Mouse (Mus musculus): Measurements from ENCODE around the gene Cygb.
"Not testable (repeated sequence)": the region's sequence is repeated elsewhere in the genome, so short reads cannot be mapped to it uniquely, and the experiment has no call there.

Cygb gene

DNA sequence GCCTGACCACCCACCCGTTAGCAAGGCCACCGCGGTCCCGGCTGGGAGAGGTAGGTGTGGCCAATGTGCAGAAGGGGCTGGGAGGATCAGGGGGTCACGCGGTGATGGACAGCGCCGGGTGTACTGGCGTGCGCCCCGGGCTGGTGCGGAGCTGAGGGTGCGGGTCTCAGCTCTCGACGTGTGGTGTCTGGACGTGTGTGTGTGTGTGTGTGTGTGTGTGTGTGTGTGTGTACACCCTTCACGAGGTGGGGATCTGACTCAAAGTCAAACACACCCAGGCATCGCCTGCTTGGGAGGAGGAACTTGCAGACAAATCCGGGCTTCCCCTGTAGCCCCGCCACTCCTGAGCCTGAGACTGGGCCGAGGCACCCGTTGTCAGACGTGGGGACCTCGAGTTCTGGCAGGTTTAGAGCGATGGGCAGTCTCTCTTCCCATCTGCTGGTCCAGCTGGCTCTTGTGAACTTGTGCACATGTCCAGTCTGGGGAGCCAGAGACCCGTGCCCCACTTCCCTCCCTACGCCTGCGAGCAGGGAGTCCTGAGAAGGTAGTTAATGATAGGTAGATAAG is at the start of gene Cygb:
Gene Cygb, minus strand, starts transcription at position 59 of the 567 bp plus-strand sequence.
- in situ Hi-C loops (cut with MboI, MseI): no loop called here

DNA sequence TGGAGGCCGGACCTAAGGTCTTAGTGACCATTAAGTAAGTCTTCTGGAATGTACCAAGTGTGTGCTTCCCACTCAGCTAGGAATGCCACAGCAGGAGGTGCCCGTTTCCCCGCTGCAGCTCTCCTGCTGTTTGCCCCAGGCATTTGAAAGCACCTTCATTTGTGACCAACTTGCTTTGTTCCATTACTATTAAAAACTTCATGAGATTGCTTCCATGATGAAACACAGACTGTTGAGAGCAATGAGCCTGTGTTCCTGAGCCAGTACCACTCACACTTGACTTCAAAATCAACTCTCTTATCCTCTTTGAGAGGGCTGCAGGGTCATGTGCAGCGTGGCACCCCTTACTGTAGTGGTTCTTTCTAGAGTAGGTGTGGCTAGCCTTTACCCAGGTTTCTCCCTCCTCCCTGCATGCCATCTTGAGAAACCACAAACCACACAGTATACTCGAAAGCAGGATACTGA is 47.3 kb upstream of the Cygb start:
- in situ Hi-C loops (cut with MboI, MseI): no loop called here

DNA sequence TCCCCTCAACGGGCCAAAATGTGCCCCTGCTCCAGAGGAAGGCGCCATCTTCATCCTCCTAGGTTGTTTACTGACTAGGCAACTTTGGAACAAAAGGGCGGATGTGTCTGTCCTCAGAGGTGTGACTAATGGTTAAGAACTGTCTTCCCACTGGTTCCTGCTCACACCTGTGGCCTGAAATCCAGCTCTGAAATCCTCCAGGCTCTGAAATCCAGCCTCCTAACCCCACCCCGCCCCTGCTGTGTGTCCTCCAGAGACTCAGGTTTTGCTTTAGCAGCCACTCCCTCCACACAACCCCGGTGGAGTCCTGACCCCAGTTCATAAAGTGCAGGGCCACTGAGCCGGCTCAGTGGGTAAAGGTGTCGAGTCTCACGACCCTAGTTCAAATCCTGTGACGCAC is 43.4 kb upstream of the Cygb start:
- in situ Hi-C loops (cut with MboI, MseI): no loop called here

DNA sequence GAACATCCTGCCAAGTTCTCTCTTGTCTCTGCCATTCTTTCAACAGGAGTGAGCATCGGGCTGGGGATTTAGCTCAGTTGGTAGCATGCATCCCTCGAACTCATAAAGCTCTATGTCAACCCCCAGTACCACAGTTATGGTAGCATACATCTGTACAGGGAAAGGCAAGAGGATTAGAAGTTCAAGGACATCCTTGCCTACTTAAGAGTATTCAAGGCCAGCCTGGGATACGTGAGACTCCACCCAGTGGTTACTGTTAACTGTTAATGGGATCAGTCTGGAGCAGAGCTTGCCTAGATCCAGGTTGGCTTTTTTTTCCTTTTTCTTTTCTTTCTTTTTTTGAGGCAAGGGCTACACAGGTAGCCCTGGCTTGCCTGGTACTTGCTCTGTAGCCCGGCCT is 42.3 kb upstream of the Cygb start:
- in situ Hi-C loops (cut with MboI, MseI): no loop called here

DNA sequence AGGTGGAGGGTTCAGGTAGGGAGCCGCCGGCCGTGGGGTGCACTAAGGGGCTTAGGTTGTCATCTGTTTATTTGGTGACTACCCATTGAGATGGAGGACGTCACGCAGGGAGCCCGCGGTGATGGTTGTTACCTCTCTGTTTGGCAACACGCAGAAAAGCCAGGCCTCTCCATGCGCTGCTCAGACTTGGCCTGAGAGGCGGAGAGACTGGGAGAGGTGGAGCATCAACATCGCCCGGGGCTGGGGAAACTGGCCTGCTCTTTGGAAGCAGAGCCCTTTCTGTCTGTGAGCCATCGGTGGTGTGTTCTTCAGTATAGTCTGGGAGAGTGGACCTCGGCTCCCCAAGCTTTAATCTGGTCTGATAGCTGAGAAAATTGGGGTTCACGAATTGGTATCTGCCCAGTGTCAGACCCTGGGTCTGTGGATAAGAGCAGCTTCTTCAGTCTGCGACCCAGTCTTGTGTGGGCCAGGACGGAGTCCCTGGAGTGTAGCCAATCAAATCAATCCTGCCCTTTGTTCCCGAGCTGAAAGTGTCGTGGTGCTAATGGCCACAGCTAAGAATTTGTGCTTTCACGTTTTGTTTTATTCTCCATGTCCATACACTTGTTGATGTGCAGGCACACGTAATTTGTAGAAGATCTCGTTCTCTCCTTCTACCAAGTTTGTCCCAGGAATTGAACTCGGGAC is 41.2 kb upstream of the Cygb start:
- in situ Hi-C loops (cut with MboI, MseI): no loop called here

DNA sequence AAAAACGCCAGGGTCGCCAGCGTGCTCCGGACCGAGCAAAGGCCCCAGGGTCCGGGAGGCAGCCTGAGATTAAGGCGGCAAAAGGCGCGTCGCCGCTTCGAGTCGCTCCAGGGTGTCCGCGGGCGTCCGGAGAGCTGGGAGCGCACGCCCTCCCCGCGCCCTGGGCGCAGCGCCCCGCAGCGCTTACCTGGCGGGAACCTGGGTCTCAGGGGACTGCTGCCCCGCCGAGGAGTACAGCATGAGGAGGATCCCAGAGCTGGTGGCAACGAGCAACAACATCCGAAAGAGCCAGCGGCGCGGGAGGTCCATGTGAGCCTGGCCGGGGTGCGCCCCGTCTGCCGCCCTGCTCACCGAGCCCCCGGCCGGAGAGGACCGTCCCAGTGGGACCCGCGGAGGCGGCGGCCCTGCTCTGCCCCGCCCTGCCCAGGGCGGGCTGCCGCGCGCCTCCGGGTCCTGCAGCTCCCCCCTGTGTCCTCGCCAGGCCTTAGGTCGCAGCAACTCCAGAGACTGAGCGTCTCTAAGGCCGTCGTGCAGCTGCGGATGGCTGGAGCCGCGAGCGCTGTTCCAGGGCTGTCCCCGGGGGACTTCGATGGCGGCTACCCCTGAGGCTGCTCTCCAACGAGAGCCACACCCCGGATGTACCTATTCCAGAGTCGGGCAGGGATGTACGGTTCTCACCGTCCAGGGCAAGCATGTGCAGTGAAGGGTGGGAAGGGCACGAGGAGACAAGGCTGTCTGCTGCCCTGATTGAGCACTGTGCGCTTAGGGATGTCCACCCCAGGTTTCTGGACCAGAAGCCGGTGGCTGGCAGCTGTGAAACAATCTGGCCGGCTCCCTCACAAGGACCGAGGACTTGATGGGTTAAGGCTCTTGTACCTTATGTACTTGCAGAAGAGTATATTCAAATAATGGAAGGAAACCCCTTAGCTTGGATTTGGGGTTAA is 40.4 kb upstream of the Cygb start:
- in situ Hi-C loops (cut with MboI, MseI): no loop called here

GRCm38 (mm10) chr11:116693899-116694249 is 39.8 kb upstream of the Cygb start:
- in situ Hi-C loops (cut with MboI, MseI): no loop called here

DNA sequence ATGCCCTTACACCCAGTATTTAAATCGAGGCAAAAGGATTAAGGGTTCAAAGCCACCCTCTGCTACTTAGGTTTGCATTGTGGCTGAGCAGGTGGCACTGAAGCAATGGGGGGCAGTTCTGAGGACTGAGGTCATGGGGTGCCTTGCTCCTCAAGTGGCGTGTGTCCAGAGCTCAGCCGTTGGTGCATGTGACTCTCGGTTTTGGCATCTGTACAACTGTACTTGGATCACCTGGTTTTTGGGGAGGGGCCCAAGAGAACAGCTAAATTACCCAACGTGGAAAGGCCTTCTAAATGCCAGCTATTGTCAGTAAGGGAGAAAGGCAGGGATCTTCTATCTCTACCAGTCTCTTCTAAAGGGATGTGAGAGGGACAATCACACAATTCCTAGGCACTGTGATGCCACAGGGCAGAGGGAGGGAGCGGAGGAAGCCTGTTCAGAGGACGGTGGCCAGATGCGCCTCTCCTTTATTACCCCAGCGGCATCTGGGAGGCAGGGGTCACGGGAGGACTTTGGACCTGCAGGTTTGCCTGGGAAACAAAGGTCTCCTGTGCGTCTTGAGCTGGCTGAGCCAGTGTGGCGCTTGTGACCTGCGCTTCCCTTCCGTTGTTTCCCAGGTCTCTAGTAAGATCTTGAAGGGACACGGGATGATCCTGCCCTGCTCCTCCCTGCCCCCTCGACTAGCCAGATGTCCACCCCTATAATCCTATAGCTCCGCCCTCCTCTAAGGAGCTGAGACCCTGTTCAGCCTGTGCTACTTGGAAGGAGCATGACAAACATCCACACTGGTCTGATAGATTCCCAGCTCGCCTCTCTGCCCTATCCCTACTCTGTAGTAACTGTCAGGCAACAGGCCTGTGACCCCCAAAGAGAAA is 36.8 kb upstream of the Cygb start:
- in situ Hi-C loops (cut with MboI, MseI): no loop called here

- in situ Hi-C loops (cut with MboI, MseI): no loop called here
Observed at GRCm38 (mm10) chr11:116689622-116690021, 35.5 kb upstream of the Cygb start.

DNA sequence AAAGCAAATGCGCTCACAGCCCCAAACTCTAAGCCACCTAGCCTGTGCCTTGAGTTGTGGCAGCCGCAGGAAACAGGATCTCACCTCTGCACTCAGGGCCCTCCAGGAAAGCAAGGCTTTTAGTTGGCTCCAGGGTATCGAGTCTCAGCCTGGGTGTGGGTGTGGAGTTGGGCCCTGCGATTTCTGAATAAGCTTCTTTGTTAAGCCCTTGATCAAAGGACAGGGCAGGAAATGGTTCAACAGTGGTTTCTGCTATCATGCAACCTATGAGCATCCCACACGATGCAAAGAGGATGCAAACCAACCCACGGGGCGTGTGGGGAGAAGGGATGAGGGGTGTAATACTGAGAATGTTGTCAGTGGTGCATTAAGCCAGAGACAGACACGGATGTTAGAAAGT is 33.8 kb upstream of the Cygb start:
- in situ Hi-C loops (cut with MboI, MseI): no loop called here

DNA sequence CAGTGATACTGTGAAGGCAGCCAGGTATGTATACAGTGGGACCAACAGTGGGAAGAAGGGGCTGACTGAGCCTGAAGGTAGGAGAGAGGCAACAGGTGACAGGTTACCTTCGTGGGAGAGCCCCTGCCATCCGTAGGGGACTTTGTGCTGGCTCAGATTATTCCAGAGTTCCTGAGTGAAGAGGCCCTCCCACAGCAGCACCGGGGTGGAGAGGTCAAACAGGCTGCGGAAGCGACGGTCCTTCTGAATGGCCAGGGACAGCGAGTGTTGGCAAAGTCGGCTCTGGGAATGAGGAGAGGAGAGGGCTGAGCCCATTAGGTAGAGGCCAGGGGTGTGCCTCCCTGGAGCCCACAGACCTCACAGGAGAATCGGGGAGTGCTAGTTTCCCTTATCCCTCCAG is 31.6 kb upstream of the Cygb start:
- in situ Hi-C loops (cut with MboI, MseI): no loop called here

DNA sequence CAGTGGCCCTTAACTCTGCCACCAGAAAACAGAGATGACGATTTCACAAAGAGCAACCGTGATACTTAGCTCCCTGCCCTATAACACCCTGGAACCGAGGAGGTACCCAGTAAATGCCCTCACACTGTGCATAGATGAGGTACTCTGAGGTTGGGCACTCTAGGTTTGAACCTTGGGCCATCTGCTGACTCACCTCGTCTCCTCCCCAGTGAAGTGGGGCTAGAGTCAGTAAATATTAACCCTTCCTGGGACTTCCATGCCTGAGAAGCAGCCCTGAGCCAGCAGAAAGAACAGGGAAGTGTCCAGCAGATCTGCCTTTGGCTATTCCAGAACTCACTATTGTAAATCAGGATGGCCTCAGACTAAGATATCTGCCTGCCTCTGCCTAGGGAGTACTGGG is 29.7 kb upstream of the Cygb start:
- in situ Hi-C loops (cut with MboI, MseI): no loop called here

DNA sequence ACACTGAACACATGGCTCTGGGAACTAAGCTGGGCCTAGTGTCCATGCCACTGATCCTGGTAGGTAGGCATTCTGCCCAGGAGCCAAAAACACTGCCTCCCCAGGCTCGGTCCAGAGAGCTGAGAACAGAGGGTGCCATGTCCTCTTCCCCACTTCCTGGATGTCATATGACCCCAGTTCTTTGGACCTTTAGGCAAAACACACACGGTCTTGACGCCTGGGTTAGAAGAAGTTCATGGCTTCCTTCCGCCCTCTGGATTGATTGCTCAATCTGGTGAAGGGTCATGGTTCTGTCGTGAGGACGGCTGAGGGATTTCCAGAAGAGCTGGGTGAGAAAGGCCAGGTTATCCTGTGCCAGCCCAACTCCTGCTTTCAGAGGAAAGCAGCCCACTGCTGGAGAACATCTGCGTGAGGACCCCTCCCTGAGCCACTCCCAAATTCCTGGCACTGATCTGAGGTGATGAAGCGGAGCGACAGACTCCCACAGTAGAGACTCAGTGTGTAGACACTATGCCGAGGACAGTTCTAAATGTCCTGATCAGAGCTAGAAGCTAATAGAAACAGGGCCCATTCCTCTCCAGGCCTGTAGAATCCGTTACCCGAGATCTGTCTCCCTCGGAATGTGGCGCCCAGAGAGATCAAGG is 28.5 kb upstream of the Cygb start:
- in situ Hi-C loops (cut with MboI, MseI): no loop called here

DNA sequence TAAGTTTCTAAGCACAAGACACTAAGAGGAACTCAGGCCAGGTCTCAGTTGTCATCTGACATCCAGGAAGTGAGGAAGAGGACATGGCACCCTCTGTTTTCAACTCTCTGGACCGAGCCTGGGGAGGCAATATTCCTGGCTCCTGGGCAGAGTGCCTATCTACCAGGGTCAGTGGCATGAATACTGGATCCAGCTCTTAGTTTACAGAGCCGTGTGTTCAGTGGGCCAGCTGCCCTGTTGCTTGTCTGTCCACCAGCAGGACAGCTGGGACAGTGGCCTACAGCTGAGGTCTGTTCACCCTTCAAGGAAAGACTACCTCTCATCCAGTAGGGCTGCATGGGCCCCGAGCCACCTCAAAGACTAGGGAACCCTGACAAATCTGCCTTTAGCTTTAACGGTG is 27.0 kb upstream of the Cygb start:
- in situ Hi-C loops (cut with MboI, MseI): no loop called here

DNA sequence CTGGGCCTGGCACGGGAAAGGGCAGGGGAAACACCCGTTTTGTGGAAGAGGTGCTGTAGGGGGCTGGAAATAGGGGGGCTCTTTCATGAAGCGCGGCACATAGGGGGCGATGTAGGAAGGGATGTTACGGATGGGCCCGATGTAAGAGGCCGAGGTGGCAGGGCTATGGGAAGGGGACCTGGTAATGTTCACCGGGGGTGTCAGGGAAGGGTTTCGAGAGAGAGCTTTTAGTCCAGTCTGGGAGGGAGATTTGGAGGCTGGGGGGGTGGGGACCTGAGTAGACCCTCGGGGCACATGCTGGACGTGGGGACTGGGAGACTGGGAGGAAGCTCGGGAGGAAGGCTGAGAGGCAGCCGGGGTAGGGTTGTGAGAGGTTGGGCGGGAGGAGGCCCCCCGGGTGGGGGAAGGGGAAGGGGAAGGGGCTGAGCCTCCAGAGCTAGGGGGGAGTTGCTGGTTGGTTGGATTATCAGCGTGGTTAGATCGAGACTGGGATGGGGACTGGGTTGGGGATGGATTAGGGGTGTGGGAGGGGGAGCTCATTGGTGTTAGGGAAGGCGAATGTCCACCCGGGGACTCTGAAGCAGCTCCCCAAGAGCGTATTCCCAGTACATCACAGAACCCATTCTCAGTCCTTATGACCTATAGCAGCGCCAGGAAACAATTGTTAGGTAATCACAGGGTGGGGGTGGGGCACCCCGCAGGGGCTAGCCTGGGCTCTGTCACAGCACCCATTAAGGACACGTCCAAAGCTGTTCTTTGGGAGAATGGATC is 26.4 kb upstream of the Cygb start:
- in situ Hi-C loops (cut with MboI, MseI): no loop called here

DNA sequence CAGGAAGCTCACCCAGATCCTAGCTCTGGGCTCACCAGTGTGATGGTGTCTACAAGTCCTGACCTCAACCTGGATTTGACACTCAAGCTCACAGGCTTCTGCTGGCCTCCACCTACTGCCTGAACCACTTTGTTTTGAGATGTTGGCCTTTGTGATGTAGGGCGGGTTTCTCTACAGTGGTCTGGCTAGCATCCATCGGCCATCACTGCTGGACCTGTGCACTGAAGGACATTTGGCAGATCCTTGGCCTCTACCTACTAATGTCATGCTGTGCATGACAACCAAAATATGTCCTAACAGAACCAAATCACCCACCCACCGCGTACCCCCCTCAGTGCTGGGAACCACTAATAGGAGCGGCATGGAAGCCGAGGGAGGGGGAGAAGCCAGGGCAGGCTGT is 25.0 kb upstream of the Cygb start:
- in situ Hi-C loops (cut with MboI, MseI): no loop called here

GRCm38 (mm10) chr11:116677711-116678441 is 23.8 kb upstream of the Cygb start:
- in situ Hi-C loops (cut with MboI, MseI): no loop called here

GRCm38 (mm10) chr11:116676175-116676976 is 22.3 kb upstream of the Cygb start:
- in situ Hi-C loops (cut with MboI, MseI): no loop called here

- in situ Hi-C loops (cut with MboI, MseI): not testable (repeated sequence)
Observed at GRCm38 (mm10) chr11:116675429-116675828, 21.3 kb upstream of the Cygb start.
